Mouse (Mus musculus) ES-Bruce4 (cell line): ENCODE measurements around the gene Lamc3. TPM values are rescaled to one million over a fixed set of nuclear protein-coding genes. Genes with fewer than 3 reads are reported as not detected.

Experiments used
- H3K27ac ChIP-seq: 2 replicates; pipeline ENCODE4 v1.5.1; 2012; ENCODE audit warnings: low read length, inconsistent platforms; ENCODE audit not compliant: insufficient read depth
- H3K27me3 ChIP-seq: 2 replicates; pipeline ENCODE4 v1.6.1; 2012; ENCODE audit warnings: mild to moderate bottlenecking, low read length, inconsistent platforms; ENCODE audit not compliant: control insufficient read depth, poor library complexity, insufficient read depth, severe bottlenecking
- H3K36me3 ChIP-seq: 2 replicates; pipeline ENCODE4 v1.6.1; 2012; ENCODE audit warnings: inconsistent platforms, mild to moderate bottlenecking, low read length, moderate library complexity; ENCODE audit not compliant: control insufficient read depth, poor library complexity, insufficient read depth, severe bottlenecking
- H3K4me1 ChIP-seq: one replicate; pipeline ENCODE4 v1.8.1; 2011; ENCODE audit warnings: low read length; ENCODE audit not compliant: control insufficient read depth, insufficient read depth
- H3K4me3 ChIP-seq: 2 replicates; pipeline ENCODE4 v1.5.1; 2011; ENCODE audit warnings: low read depth, mild to moderate bottlenecking, low read length
- H3K9ac ChIP-seq: 2 replicates; pipeline ENCODE4 v1.6.1; 2012; ENCODE audit warnings: low read depth, mild to moderate bottlenecking, inconsistent platforms; ENCODE audit not compliant: poor library complexity, severe bottlenecking
- H3K9me3 ChIP-seq: replicated peaks from 2 replicates; pipeline ENCODE4 v1.6.1; 2012; ENCODE audit warnings: mild to moderate bottlenecking, low read length, inconsistent platforms; ENCODE audit not compliant: control insufficient read depth, poor library complexity, insufficient read depth, severe bottlenecking
- CTCF ChIP-seq: IDR thresholded peaks from one replicate; pipeline ENCODE4 v1.8.1; 2011; ENCODE audit warnings: low read depth, low read length
- EP300 ChIP-seq: IDR thresholded peaks from 2 replicates; pipeline ENCODE4 v1.6.1; 2011; ENCODE audit warnings: low read depth, low read length; ENCODE audit not compliant: insufficient read depth
- POLR2A ChIP-seq: IDR thresholded peaks from one replicate; pipeline ENCODE4 v1.8.1; 2011; ENCODE audit warnings: low read length; ENCODE audit not compliant: insufficient read depth
- polyA plus RNA-seq: library from polyadenylated mRNA; stranded (reverse); fragments of >200 nt; gene quantifications from 2 replicates; pipeline ENCODE4 v1.2.4, GENCODE M21; 2011; ENCODE audit warnings: low read depth; ENCODE audit not compliant: missing spikeins, insufficient read depth, insufficient read length

Gene Lamc3
- not detected in 2 replicates for polyA plus RNA-seq

DNA sequence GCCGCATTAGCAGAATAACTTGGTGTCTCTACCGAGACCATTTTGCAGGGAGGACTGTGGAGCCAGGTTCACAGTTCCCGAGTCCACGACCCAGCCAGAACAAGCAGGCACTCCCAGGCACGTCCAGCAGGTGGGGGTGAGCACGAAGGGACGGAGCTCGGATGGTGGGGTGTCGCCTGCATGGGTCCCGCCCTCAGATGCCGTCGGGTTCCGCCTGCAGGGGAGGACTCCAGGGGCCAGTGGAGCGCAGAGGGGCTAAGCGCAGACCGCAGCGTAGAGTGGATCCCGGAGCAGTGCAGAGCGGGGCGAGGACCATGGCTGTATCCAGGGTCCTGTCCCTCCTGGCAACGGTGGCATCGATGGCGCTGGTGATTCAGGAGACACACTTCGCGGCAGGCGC, at the start of gene Lamc3:
TSS of gene Lamc3 (plus strand) at position 262 of the 400 bp plus-strand sequence.
- no peak within 1 kb of the TSS for H3K9ac ChIP-seq
- peak within 1 kb of the TSS; percentile 37 for H3K4me3 ChIP-seq
- H3K27me3 ChIP-seq = no peaks in the 10 kb centered on the region
- H3K4me1 ChIP-seq = no peaks in the 10 kb centered on the region
- TF ChIP-seq POLR2A = no peak
- no peak for TF ChIP-seq EP300
- TF ChIP-seq CTCF = peak; percentile 58
- no peaks in the 10 kb centered on the region for H3K36me3 ChIP-seq
- no peak within 1 kb of the TSS for H3K27ac ChIP-seq
- no peaks in the 10 kb centered on the region for H3K9me3 ChIP-seq

- TF ChIP-seq EP300 (no peak), CTCF (no peak), POLR2A (no peak)
- H3K27me3 ChIP-seq = no peaks in the 10 kb centered on the region
- H3K27ac ChIP-seq = no peak overlapping the region
- no peaks in the 10 kb centered on the region for H3K9me3 ChIP-seq
- H3K36me3 ChIP-seq = no peaks in the 10 kb centered on the region
- no peak overlapping the region for H3K4me3 ChIP-seq
- H3K4me1 ChIP-seq = no peaks in the 10 kb centered on the region
- no peak overlapping the region for H3K9ac ChIP-seq
Measured at GRCm38 (mm10) chr2:31838868-31839267, 48.2 kb upstream of the Lamc3 start.

GRCm38 (mm10) chr2:31844729-31845136, 42.4 kb upstream of the Lamc3 start:
- H3K9me3 ChIP-seq = no peaks in the 10 kb centered on the region
- H3K27me3 ChIP-seq = peaks cover 11% of the 10 kb centered on the region
- no peak overlapping the region for H3K27ac ChIP-seq
- no peak overlapping the region for H3K9ac ChIP-seq
- TF ChIP-seq EP300 (no peak), POLR2A (no peak), CTCF (no peak)
- H3K36me3 ChIP-seq = no peaks in the 10 kb centered on the region
- H3K4me3 ChIP-seq = no peak overlapping the region
- no peaks in the 10 kb centered on the region for H3K4me1 ChIP-seq

DNA sequence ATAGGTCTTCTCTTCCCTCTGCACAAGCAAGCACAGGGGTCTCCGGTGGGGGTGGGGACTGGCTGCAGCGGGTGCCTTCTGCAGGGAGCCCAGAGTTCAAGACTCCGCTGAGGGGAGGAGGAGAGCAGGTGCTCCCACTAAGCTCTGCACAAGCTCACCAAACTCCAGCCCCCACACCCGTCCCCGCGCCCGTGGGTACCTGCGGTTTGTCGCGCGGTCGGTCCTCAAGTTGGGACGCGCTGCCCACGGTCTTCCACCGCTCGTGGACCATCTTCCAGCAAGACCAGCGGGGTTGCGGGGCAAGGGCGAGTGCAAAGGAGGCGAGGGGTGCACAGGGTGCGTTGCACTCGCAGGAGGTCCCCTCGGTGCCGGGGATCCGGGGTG, 41.6 kb upstream of the Lamc3 start:
- Histone ChIP-seq H3K9ac (peak overlapping the region; percentile 65), H3K4me3 (peak overlapping the region; percentile 74), H3K4me1 (no peaks in the 10 kb centered on the region), H3K27me3 (peaks cover 11% of the 10 kb centered on the region), H3K27ac (no peak overlapping the region), H3K36me3 (no peaks in the 10 kb centered on the region), H3K9me3 (no peaks in the 10 kb centered on the region)
- TF ChIP-seq EP300 (no peak), POLR2A (no peak), CTCF (no peak)

DNA sequence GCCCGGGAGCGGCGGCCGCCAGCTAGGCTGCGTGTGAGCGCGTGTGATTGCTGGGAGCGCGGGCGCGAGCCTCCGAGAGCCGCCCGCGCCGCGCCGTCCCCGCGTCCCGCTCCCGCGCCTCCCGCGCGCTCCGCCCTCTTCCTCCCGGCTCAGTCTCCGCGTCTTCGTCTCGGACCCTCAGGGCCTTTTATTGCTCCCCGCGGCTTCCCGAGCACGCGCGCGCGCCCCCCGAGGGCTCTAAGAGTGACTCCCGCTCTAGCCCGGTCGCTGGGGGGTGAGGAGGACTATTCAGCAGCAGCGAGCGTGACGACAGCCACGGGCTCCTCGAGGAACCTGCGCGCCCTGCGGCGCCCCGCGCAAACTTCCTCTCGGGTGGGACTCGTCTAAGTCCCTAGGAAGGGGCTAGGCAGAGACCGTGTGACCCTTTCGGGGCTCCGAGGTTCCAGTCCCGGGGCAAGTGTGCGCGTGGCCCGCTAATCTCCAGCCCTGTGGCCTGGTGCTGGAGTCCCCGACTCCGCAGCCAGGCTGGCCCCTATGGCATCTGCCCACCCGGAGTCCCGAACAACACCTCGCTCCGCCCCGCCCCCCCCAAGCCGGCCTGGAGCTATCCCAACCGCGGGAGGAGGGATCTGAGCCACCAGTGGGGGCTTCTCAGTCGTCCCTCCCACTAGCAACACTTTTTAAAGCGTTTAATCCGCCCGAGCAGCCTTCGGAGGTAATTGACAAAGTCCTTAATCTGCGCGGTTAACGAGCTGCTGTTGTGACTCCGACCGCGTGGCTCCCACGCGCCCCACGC, 41.0 kb upstream of the Lamc3 start, which contains the start of gene Fibcd1:
TSS of gene Fibcd1 (minus strand) at position 110 of the 796 bp plus-strand sequence.
- Histone ChIP-seq H3K9ac (peak within 1 kb of the TSS; percentile 65), H3K9me3 (no peaks in the 10 kb centered on the region), H3K27ac (no peak within 1 kb of the TSS), H3K36me3 (no peaks in the 10 kb centered on the region), H3K4me3 (peak within 1 kb of the TSS; percentile 74), H3K4me1 (no peaks in the 10 kb centered on the region), H3K27me3 (peaks cover 11% of the 10 kb centered on the region)
- TF ChIP-seq POLR2A (no peak), CTCF (no peak), EP300 (no peak)
